Mouse (Mus musculus) C2C12 (cell line): ENCODE results near the gene Jak1.

Experiments used
- CEBPB ChIP-seq: IDR thresholded peaks from one replicate; pipeline ENCODE4 v1.6.1; 2011; ENCODE audit warnings: low read depth, mild to moderate bottlenecking, control low read depth, moderate library complexity
- CTCF ChIP-seq: IDR thresholded peaks from one replicate; pipeline ENCODE4 v1.5.1; 2011; ENCODE audit not compliant: control insufficient read depth, insufficient read depth, insufficient read length

DNA sequence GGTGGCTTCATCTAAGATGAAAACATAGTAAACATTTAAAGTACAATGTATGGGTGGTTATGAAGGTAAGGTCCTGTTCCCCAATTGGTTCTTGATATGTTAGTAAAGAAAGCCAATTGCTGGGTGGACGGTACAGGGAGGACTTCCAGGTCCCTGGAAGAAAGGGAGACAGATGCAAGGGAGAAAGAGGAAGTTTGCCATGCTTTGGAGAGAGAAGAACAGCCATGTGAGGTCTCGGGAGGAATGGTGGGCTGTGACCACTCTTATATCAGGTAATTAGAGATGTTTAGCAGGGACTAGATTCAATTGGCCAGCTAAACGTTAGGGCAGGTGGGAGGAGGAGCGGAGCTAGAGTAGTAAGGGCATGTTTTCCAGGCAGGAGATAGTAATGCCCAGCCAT lies 42.2 kb upstream of the Jak1 start:
- TF ChIP-seq CTCF (no peak), CEBPB (no peak)
